Mouse (Mus musculus): ENCODE measurements at regions not wholly inside any gene's neighbourhood (a gene's known extent, or its start where the extent isn't known, plus 50 kb on each side); places are given as distances from the start of the nearest gene placed in this dataset.
A peak's percentile ranks its signal among the peaks of the same experiment; 100 is the strongest.
"Not testable (repeated sequence)": the region's sequence is repeated elsewhere in the genome, so short reads cannot be mapped to it uniquely, and the experiment has no call there.

DNA sequence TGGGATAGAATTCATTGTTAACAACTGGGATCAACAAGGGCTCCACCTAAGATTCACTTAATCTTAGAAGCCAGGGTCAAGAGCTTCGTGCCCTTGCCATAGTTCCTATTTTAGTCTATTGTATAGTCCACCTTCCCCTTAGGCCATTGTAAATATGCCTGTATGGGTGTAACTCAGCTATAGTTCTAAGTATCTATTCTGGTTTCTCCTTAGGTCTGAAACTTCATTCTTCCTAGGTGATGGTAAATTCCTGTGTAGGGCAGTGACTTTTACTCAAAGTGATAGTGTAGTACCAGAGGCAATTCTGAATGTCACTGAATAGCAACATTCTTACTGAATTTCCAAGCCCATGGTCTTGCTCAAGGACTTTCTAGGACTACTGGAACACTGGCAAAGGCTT, 989.4 kb downstream of the Ankrd7 start:
- DNase-seq (ENCODE audit: low spot score in 2 of 2) = not testable (repeated sequence)

DNA sequence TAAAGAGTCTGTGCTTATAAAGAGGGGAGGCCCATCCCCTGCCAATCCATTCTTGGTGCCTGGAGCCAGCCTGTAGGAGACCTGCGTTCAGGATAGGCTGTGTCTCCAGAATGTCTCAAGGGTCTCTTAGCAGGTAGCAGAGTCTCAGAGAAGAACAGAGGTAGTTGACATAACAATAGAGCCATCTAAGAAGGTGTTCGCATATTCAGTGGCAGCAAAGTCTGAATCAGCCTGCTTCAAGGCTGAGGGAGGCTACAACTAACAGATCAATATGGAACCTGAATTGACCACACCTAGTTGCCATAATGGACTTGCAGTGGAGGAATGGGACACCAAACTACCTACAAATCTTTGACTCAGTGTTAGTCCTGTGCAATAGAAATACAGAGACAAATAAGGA, 998.0 kb downstream of the Ankrd7 start:
- no peak for DNase-seq (ENCODE audit: low spot score in 2 of 2)

DNA sequence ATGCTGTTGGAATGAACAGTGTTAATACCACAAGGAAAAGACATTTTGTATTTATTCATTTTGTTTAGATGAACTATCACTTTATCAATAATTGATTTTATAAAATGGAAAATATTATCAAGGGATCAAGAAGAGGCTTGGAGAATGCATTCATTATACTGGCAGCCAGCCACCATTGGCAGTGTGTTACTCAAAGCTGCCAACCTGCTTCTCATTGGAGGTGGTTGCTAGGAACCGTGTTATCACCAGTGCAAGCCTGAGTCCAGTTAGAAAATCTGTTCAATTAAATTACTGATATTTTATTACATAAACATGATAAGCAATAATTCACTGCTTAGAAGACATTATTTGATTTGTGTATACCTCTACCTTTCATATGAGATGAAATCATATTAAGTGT, 1003.6 kb downstream of the Ankrd7 start:
- no peak for DNase-seq (ENCODE audit: low spot score in 2 of 2)

DNA sequence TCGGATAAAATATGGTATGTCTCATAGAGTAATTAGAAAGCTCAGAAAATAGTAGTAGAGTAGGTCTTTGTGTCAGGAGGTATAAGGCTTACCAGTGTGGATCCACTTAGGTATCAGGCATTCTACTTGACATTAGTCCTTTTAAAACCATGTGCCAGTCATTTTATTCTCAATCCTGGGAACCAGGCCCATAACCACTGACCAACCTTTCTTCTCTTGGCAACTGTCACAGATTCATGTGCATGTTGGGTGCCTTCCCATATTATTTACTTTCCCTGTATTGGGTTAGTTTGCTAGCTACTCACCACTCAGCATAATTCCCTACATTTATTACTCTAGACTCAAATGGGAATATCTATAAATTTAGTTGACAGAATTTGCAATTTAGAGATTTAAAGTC, 1045.1 kb downstream of the Ankrd7 start:
- no peak for DNase-seq (ENCODE audit: low spot score in 2 of 2)

DNA sequence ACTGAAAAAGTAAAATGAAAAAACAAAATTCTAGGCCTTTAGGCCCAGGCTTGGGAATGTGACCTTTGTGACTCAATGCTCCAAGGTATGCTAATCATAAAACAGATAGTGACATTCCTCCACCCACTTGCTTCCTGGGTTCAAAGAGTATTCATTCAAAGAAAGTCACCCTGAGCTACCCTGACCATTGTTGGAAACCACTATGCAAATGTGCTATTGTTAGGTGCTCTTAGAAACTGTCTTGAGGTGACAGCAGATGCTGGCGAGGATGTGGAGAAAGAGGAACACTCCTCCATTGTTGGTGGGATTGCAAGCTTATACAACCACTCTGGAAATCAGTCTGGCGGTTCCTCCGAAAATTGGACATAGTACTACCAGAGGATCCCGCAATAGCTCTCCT, 1075.7 kb downstream of the Ankrd7 start:
- DNase-seq (ENCODE audit: low spot score in 2 of 2) = not testable (repeated sequence)

DNA sequence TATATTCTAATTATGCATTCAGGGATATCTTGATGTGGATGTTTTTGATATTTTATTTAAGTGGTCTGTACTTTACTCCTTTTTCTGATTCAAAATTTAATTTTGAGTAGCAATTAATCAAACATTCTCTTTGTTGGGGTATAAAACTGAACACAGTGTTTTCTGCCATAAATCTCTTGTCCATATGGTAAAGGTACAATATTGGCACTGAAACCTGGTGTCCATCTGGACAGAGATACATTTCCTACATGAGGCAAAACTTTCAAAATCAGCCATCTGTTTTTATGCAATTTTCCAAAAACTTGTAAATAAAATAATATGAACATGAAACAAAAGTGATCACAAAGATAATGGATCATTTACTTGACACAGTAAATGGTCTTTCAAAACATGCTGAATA, 1078.2 kb downstream of the Ankrd7 start:
- no peak for DNase-seq (ENCODE audit: low spot score in 2 of 2)

DNA sequence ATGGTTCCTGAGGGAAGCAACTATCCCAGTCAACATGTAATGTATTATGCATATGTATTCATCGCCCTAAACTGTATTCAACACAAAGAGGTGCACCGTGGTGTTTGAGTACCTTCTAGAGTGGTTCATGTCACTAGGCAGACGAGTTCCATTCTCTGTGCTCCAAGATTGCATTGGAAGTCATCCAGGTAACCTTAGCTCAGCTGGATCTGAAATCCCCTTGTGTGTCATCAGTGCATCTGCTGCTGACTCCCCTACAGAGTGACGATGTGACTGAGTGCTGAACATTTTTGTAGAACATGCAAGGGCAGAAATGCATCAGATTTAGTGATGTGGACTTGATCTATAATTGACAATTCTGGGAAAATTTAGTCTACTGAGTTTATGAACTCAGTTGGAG, 1079.6 kb downstream of the Ankrd7 start:
- no peak for DNase-seq (ENCODE audit: low spot score in 2 of 2)

DNA sequence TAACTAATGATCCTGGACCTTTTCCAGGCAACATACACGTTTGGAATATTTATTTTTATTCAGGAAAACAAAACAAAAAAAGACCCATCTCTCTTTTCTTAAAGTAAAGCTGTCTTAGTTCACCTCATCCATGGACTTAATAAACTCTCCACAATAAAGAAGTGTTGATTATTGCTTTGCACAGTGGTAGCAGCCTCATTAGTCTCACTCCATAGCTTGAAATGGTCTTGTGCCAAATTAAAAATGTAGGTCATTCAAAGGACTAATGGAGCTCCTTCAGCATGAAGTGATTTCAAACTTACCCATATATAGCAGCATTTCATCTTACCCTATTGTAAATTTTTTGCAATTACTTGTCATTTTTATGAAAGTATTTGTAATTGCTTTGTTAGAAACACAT, 1109.8 kb downstream of the Ankrd7 start:
- no peak for DNase-seq (ENCODE audit: low spot score in 2 of 2)

DNA sequence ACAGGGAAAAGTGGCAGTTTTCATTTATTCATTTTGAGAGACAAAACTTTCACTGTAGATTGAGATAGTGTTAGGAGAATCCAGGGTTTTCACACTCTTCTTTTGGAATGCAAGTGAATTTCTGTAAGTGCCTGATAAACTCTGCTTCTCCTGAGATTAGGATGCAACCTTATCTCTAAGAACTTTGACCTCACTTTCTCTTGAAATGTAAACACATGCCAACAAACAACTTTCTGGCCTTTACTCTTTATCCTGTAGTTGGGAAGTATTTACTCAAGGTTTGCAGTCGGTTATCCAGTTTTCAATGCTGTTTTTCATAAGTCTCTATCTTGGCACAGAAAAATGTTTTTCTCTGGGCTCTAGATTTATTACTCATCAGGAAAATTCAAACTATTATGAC, 1125.7 kb downstream of the Ankrd7 start:
- DNase-seq (ENCODE audit: low spot score in 2 of 2) = no peak

DNA sequence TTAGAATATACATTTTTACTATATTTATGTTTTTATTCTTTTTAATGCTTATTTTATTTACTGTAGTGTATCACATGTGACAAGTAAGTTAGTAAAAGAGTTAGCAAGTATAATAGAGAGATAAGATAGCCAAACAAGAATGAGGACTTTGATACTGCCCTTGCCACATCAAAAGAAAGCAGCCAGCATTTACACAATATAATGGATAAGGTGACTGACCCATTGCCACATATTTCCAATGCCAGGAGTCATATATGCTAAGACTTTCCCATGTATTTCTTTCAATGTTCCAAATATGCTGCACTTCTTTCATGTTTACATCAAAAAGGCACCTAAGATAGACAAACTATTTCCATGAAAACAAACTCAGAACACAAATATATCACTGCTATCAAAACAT, 1162.3 kb downstream of the Ankrd7 start:
- DNase-seq (ENCODE audit: low spot score in 2 of 2) = no peak

DNA sequence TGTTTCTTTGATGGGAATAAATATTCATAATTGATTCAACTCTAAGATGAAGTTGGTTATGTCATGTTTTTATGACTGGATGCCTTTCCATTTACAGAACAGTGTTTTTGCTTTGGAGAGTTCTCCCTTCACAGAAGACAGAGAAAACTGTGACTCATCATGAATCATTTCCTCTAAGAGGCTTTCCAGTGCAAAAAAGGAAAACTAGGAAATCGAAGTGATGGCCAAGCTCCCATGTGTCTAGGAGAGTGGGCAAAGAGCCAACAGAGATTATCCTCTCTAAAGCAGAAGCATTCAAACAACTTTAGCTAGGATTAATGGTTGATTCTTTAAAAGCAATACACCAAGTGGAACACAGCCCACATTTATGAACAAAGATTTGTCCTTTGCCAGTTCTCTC, 1171.7 kb downstream of the Ankrd7 start:
- DNase-seq (ENCODE audit: low spot score in 2 of 2) = peak; percentile 25 to 53

DNA sequence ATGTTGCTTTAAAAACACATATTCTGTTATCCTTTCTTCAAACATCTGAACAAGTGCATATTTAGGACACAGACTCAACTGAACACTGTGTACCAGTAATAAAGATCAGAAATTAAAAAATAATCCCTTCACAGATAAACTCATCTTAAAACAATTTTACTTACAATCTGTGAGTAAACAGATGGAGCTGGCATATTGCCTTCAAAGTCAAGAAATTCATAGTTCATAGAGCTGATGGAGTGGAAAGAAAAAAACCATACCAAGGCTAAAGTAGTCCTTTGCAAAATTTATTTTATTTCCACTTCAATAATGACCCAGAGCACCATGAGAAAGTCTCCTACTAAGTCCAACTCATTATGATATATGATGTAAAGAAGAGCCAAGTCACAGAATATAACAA, 1136.6 kb upstream of the Kcnd2 start:
- DNase-seq (ENCODE audit: low spot score in 2 of 2) = no peak

DNA sequence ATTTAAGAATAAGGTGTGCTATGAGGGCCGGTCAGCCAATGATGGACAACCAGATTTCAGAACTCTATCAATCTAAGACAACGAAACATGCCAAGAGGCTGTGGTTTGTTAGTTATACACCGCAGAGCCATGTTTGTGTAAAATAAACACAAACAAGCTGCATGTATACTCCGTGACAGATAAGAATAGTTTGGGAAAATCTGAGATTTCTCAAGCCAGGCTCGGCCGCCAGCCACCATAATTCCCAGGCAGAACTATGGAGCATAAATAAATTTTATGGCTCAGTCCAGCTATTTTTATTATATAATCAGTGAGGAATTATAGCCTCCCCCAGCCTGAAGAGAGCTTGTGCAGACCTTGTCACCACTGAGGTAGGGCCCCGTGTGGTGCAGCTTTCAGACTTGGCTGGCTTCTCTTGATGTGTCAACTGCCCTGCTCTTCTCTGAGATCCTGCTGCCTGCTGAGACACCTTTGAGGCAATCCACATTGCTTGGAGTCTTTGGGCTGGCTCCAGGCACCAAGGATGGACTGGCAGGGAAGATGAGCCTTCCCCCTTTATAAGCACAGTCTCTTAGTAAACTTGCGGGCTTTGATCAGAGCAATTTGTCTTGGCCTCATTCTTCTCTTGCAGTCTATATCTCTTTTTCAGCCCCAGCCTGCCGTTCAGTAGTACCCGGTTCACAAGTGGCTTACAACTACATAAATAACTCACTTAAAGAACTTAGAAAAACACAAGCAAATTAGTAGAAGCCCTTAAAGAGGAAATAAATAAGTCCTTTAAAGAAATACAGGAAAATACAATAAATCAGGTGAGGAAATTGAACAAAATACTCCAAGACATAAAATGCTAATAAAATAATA, 1123.0 kb upstream of the Kcnd2 start:
- DNase-seq (ENCODE audit: low spot score in 2 of 2) = no peak

DNA sequence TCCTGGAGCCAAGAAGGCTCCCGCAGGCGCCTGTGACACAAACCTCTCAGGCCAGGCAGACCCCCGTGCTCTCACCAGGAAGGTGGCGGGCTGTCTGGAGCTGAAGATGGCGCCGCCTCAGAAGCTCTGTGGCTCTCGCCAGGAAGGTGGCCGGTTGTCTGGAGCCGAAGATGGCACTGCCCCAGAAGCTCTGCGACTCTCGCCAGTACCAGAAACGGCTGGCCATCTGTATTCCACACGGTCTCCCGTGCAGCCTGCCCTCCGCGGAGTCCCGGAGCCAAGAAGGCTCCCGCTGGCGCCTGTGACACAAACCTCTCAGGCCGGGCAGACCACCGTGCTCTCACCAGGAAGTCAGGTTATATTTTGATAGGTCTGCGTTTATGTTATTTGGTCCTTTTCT, 1081.3 kb upstream of the Kcnd2 start:
- DNase-seq (ENCODE audit: low spot score in 2 of 2) = not testable (repeated sequence)

DNA sequence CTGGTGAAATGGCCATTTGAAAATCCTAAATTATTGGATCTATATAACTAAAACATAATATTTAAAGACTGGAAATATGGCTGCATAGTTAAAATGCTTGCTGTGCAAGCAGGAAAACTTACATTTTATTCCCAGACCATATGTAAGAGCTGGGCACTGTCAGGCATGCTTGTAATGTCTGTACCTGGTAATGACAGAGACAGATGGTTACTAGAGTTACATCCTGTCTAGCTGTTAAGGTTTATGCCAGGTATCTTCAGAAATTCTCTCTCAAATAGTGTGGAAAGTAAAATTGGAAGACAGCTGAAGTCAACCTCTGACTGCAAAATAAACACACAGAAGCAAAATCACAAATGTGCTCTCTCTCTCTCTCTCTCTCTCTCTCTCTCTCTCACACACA, 1077.8 kb upstream of the Kcnd2 start:
- DNase-seq (ENCODE audit: low spot score in 2 of 2) = no peak

All from left cerebral cortex, adult 18-20 months (tissue).